Mouse (Mus musculus) cerebellum, postnatal 4 days (tissue): ENCODE measurements around the gene Zfp352.
"Not testable (repeated sequence)": the region's sequence is repeated elsewhere in the genome, so short reads cannot be mapped to it uniquely, and the experiment has no call there.

Experiments used
- DNase-seq, 2 experiments: peaks; one replicate each; pipeline ENCODE4 v3.0.0; 2022; ENCODE audit warnings: low spot score in 2 of 2, mixed read lengths in 1 of 2

The Zfp352 gene

GRCm38 (mm10) chr4:90218520-90218919 is at the start of gene Zfp352:
Zfp352 (plus strand) TSS chr4:90218820.
- no peak for DNase-seq

GRCm38 (mm10) chr4:90170890-90171483 is 47.6 kb upstream of the Zfp352 start:
- DNase-seq = peak in 1 of 2 experiments; percentile 1

GRCm38 (mm10) chr4:90174036-90174435 is 44.6 kb upstream of the Zfp352 start:
- no peak for DNase-seq

- DNase-seq = no peak
Measured at GRCm38 (mm10) chr4:90203421-90203820, 15.2 kb upstream of the Zfp352 start.

- DNase-seq = no peak
Measured at GRCm38 (mm10) chr4:90211475-90211874, 7.1 kb upstream of the Zfp352 start.

GRCm38 (mm10) chr4:90212076-90212475 is 6.5 kb upstream of the Zfp352 start:
- DNase-seq = no peak

GRCm38 (mm10) chr4:90235646-90236045 is 17.0 kb downstream of the Zfp352 start:
- DNase-seq = not testable (repeated sequence)

- no peak for DNase-seq
Measured at GRCm38 (mm10) chr4:90269781-90270180, 51.2 kb downstream of the Zfp352 start.
